Mouse (Mus musculus): Measurements from ENCODE around the gene Gss.
"Not testable (repeated sequence)": the region's sequence is repeated elsewhere in the genome, so short reads cannot be mapped to it uniquely, and the experiment has no call there.

Gss gene

GRCm38 (mm10) chr2:155573996-155574395 is 18.6 kb downstream of the Gss start:
- no peak for DNase-seq (ENCODE audit: low spot score)

- no peak for DNase-seq (ENCODE audit: low spot score)
Observed at GRCm38 (mm10) chr2:155573001-155573400, 19.6 kb downstream of the Gss start.

- no peak for DNase-seq (ENCODE audit: low spot score)
Observed at GRCm38 (mm10) chr2:155569223-155569807, 23.3 kb downstream of the Gss start.

- no peak for DNase-seq (ENCODE audit: low spot score)
Observed at GRCm38 (mm10) chr2:155567751-155568150, 24.9 kb downstream of the Gss start.

- no peak for DNase-seq (ENCODE audit: low spot score)
Observed at GRCm38 (mm10) chr2:155562934-155563333, 29.7 kb downstream of the Gss start.

- no peak for DNase-seq (ENCODE audit: low spot score)
Observed at GRCm38 (mm10) chr2:155562209-155562608, 30.4 kb downstream of the Gss start.

- DNase-seq (ENCODE audit: low spot score) = no peak
Observed at GRCm38 (mm10) chr2:155554426-155554985, 38.1 kb downstream of the Gss start.

- DNase-seq (ENCODE audit: low spot score) = no peak
Observed at GRCm38 (mm10) chr2:155552949-155553354, 39.7 kb downstream of the Gss start.

- DNase-seq (ENCODE audit: low spot score) = no peak
Observed at GRCm38 (mm10) chr2:155552336-155552735, 40.3 kb downstream of the Gss start.

- DNase-seq (ENCODE audit: low spot score) = no peak
Observed at GRCm38 (mm10) chr2:155546955-155547354, 45.7 kb downstream of the Gss start.

- DNase-seq (ENCODE audit: low spot score) = no peak
Observed at GRCm38 (mm10) chr2:155540822-155541458, 51.7 kb downstream of the Gss start.

GRCm38 (mm10) chr2:155539696-155540095 is 52.9 kb downstream of the Gss start:
- DNase-seq (ENCODE audit: low spot score) = no peak

- not testable (repeated sequence) for DNase-seq (ENCODE audit: low spot score)
Observed at GRCm38 (mm10) chr2:155538463-155539057, 54.0 kb downstream of the Gss start.

GRCm38 (mm10) chr2:155537761-155538462 is 54.7 kb downstream of the Gss start:
- DNase-seq (ENCODE audit: low spot score) = no peak

- no peak for DNase-seq (ENCODE audit: low spot score)
Observed at GRCm38 (mm10) chr2:155536292-155536691, 56.3 kb downstream of the Gss start.

GRCm38 (mm10) chr2:155527367-155527766 is 65.2 kb downstream of the Gss start:
- no peak for DNase-seq (ENCODE audit: low spot score)

GRCm38 (mm10) chr2:155524378-155524777 is 68.2 kb downstream of the Gss start:
- no peak for DNase-seq (ENCODE audit: low spot score)

GRCm38 (mm10) chr2:155523706-155524105 is 68.9 kb downstream of the Gss start:
- DNase-seq (ENCODE audit: low spot score) = no peak

- no peak for DNase-seq (ENCODE audit: low spot score)
Observed at GRCm38 (mm10) chr2:155518531-155519270, 73.9 kb downstream of the Gss start.

GRCm38 (mm10) chr2:155517455-155518423 is 74.9 kb downstream of the Gss start, which contains the start of the genes Acss2 and Ggt7:
TSS of gene Acss2 (plus strand) at chr2:155517948.
TSS of gene Ggt7 (minus strand) at chr2:155518237.
- DNase-seq (ENCODE audit: low spot score) = peak; percentile 100

GRCm38 (mm10) chr2:155515941-155516340 is 76.7 kb downstream of the Gss start:
- peak; percentile 71 for DNase-seq (ENCODE audit: low spot score)

Measured in testis, postnatal 10 days (tissue).